Mouse (Mus musculus) testis, adult 2 months (tissue): ENCODE data around the gene Noct.

Source experiments
- CTCF ChIP-seq: fragments of 200-500 bp; IDR thresholded peaks from 2 replicates; pipeline ENCODE4 v1.5.1; 2012; ENCODE audit warnings: low read depth, mild to moderate bottlenecking, inconsistent platforms, low read length, moderate library complexity; ENCODE audit not compliant: control insufficient read depth, insufficient read depth, insufficient replicate concordance
- POLR2A ChIP-seq: fragments of 200-500 bp; IDR thresholded peaks from 2 replicates; pipeline ENCODE4 v1.6.1; 2012; ENCODE audit warnings: low read depth, mild to moderate bottlenecking, inconsistent platforms, low read length, moderate library complexity; ENCODE audit not compliant: control insufficient read depth

GRCm38 (mm10) chr3:51288880-51289821 is 64.9 kb downstream of the Noct start:
- TF ChIP-seq POLR2A (no peak), CTCF (no peak)
